Mouse (Mus musculus) spleen, postnatal 36 days (tissue): ENCODE results near the gene Trmt2a.

Experiments used
- DNase-seq, 2 experiments: peaks; one replicate each; pipeline ENCODE4 v3.0.0; 2022; ENCODE audit warnings: low spot score in 2 of 2, mixed read lengths in 1 of 2

Trmt2a gene

DNA sequence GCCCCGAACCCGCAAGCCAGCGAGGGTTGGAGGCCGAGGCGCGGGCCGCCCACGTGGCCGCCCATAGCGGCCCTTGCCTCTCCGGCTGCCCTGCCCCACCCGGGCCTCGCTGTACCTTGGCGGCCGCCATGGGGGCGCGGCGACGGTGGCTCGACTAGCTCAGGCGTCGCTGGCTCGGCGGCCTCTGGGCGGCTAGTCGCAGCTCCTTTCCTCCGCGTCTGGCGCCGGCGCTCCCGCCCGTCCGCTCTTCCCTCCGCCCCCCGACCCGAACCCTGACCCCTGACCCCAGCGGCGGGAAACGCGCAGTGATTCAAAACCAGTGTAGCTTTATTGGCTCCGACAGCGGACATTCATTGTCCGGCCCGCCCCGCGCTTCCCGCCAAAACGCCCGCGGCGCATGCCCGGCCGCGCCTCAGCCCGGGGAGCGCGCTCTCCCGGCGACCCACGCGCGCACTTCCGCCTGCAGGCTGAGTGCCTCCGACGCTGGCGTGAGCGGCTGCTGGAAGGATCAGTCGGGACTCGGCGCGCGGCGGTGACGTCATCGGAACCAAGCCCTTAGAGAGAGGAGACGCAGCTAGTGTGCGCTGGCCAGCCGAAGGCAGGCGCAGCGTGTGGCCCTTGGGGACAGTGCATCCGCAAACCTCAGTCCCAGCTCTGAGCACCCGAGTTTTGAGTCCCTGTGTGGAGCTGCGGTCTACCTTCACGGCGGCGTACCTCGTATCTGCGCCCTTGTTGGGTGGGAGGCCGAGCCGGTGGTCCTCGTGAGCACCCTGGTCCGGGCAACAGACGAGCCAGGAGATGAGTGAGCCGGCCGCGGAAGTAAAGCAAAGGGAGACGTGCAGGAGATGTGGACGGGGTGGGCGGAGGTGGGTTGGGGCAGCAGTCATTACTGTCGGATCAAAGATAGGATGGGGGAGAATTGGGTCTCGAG lies at the start of gene Trmt2a, which contains the start of gene Ranbp1:
Gene Trmt2a, plus strand, starts transcription at position 247 of the 931 bp plus-strand sequence.
Gene Ranbp1, minus strand, starts transcription at position 300 of the 931 bp plus-strand sequence.
- peak; percentile 99 for DNase-seq

DNA sequence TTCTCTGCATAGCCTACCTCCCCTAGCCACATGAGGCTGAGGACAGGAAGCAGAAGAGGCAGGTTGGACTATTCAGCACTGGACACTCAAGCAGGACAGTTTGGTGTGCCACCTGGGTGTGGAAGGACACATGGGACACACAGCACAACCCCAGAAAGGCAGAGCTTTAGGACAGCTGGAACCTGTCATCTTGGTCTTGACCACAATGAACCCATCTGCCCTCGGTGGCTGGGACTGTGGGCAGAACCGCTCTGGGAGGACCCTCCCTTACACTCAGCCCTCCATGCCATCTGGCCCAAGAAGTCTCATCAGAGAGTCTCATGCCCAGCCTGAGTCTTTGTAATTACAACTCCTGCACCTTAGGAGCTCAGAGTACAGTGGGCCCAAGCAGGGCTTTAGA lies 48.4 kb upstream of the Trmt2a start:
- DNase-seq, result no peak

DNA sequence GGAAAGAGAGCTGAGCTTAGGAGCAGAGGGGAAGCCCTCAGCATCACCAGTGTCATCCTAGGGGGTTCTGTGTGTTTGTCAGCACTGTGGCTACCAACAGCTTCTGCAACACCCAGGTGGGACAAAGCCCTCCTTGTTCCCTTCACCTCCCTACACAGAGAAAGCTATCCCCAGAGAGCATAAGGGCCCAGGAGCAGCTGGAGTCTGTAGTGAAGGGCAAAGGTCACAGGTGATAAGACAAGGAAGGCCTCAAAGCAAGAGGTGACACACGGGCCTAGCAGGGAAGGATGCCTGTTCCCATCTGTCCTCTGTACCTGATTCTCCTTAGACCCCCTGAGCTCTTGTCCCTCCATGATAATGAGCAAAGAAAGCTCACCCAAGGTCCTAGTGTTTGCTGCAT lies 46.9 kb upstream of the Trmt2a start:
- DNase-seq, result no peak

DNA sequence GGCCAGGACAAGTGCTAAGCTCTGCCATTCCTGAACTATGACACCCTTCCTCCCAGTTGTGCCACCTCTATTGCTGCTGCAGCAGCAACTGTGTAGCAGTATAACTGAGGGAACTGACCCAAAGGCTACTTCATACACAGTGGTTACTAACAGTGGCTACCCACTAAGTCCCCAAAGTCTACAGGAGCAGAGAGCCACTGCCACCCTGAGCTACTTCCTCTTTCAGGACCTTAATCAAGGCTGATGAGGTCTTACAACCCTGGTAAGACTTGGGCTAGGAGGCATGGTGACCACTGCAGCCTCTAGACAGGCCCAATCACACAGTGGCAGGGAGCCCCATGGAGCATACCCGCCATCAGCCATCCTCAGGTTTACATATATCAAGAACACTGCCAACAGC lies 46.4 kb upstream of the Trmt2a start:
- DNase-seq, result no peak

DNA sequence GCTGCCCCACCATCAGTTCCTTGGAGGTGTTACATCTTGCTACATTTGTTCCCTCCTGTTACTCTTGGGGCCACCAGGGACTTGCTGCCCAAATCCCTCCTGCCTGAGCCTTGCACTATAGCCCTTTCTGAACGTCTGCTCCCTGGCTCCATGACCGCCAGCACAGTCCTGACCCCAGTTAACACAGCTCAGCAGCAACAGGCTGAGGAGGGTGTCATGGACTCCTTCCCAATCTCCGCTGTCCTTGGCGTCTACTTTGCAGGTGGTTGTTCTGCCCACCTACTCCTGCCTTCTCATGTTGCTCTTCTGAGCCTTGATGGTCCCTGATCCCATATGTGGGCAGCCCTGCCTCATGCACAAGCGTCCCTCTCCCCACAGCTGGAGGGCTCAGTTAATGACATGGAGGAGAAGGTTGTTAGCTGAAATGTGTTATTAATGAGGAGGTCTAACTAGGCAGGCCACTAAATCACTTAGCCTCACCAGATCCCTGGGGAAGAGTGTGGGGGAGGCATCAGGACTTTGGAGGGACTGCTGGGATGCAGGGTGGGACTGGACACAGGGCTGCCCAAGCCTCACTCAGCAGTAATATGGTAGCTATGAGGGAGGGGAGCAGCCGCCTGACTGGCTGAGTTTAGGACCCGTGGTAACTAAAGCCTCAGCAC lies 44.9 kb upstream of the Trmt2a start:
- no peak for DNase-seq

DNA sequence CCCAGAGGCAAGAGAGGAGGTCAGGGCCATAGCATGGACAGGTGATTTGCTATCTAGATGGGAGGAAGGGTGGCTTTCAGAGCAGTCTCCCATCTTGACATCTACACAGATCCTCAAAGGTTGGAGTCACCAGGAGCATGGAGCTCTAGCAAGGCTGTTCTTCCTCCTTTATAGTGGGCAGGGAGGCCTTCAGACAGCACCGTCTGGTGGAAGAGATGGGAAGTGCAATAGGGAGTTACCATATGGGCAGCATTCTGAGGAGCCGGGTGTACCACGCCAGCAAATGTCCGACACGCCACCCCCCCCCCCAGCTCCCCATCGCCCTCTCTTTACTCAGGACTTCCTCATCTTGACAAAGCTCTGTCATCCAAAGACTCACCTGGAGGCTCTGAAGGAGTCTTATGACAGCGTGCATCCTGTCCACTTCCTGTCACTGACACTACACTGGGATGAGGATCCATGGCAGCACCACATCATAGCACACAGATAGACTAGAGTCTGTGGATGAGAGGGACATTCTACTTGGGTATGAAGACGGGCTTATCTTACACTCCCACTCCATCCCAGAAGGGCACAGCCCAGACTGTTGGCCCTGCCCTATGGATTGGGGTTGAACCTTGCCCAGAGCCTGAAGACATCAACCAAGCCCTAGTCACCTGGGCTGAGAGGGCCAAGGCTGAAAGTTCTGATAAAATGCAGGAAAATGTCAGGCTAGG lies 37.6 kb upstream of the Trmt2a start:
- peak; percentile 30 to 49 for DNase-seq

DNA sequence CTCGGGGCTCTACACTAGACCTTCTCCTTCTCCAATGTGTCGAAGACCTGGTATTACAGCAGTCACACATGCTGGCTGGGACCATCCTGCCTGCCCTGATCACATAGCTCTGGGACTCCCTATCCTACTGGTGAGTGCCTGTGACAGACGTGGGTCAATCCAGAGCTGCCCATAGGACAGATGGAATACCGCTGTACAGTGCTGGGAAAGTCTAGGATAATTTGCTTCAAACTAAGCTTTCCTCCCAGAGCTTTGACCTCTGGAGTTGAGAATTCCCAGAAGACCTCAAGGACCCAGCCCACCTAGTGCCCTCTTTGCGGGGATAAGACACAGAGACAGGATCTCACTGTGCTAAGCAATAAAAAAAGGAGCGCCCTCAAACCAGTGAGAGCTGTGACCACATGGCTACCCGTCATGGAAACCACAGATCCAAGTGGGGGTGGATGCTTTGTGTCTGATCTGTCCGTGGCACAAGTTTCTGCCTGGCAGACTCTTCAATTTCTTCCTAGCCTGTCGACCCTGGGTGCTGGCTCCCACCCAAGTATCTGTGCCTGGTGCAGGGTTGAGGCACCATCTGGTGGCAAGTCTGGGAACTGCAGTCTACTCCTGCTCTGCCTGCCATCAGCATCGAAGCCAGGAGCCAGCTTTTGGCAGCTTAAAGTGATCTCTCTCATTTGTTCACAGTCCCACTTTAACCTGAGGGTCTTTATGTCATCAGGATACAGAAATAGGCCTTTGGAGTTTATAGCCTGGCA lies 36.9 kb upstream of the Trmt2a start:
- DNase-seq, result peak; percentile 54 to 57

DNA sequence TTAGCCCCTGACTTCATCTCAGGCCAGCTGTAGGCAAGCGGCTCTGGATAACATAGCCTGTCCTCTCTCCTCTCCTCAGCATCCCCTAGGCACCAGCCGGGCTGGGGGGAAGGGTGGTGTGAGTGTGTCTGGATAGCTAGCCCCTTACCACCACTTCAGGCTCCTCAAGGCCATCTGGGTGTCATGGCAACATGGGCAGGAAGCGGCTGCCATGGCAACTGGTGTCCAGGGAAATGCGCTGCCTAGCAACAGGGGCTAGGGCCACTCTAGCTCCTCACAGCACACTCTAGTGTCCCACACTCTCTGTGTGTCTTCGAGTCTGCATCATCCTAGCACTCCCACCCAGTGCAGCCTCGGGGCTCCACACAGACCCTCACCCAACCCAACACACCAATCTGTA lies 34.8 kb upstream of the Trmt2a start:
- no peak for DNase-seq

DNA sequence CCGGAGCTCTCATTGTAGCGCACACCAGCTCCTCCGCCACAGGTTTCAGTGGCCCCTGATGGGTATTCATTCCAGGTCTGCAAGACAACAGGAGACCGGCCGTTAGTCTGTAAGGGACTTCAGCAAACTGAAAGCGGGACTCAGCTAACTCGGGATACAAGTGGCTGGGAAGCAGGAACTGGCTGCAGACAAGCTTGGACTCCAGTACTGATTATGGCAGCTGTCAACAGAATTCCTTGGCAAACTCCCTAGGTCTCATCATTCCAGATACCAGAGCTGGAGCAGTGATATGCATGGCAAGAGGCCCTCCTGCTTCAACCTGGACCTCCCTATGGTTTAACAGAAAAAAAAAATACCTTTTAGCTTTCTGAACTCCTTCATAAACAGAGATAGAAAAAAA lies 33.6 kb upstream of the Trmt2a start:
- no peak for DNase-seq

DNA sequence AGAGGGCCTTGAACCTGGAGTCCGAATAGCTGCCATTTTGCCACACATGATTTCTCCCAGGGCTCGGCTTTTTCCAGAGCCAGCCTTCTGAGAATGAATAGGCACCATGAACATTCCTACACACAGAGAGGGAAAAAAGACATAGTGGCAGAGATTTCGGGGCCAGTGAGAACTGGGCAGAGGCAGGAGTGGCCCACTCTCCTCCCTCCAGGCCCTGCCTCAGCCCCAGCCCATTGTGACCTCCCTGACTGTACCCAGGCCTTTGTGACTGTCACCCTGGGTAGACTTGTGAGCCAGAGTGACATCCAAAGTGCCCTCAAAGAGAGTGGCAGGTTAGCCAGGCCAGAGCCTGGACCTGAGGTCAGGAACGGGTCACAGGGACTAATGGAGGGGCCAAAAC lies 30.9 kb upstream of the Trmt2a start, which contains the start of gene Ccdc188:
Gene Ccdc188, plus strand, starts transcription at position 301 of the 400 bp plus-strand sequence.
- DNase-seq, result no peak

DNA sequence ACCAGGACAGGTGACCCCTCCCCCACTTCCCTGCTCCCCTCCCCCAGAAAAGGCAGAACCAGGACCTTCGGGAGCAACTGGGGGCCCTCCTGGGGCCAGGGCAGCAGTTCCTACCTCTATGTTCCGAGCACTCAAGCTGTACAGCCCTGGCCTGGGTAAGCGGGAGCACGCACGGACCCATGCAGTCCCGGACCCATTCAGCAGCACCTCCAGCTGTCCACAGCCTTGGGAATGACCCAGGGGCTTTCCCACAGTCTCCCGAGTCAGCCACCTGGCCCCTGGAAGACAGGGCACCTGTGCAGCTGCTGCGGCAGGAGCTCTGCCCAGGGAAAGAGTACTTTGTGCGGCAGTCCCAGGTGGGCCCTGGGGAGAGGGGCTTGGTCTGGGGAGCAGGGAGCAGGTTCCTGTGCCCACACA lies 29.9 kb upstream of the Trmt2a start:
- DNase-seq, result no peak

DNA sequence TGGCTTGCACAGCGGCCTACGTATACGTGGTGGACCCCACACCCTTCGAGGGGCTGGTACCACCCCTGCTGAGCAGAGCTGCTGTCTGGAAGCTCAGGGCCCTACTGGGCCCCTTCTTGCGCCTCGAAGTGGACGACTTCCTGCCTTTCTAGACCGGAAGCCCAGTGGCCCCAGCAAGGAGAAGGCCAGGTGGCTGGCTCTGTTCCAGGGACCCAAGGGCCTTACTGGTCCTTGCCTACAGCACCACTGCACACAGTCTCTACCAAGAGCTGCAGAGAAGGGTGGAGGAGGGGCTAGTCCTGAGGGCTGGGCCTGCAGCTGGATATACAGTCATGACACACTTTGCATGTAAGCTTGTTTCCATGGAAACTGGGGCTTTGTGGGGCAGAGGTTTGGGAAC lies 28.5 kb upstream of the Trmt2a start:
- no peak for DNase-seq

DNA sequence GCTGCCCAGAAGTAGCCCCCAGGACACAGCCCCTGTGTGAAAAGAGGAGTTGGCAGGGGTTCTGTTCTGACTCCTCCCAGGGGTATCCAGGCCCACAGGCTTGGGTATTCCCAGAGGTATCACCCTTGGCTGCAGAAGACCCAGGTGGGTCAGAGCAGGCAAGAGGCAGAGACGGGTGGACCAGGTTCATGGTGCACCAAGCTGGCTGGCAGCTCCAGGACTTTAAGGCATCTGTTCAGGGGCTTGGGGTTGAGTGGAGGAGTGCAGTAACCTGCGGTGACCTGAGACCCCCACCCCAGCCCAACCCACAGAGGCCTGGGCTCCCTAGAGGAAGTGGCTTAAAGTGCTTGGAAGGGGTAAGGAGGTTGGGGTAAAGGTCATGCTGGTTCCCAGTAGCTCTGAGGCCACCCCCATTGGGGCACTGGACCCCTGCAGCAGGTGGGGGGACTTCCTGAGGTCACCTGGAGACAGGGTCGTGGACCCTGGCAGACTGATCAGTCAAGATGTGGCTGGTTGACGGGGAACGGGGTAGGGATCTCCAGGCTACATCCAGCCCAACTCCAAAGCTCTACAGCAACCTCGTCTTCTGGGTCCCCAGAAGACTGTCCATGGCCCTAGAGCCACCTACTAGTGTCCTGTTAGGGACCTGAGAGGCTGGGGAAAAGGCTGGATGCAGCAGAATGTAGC lies 27.5 kb upstream of the Trmt2a start:
- DNase-seq, result no peak

DNA sequence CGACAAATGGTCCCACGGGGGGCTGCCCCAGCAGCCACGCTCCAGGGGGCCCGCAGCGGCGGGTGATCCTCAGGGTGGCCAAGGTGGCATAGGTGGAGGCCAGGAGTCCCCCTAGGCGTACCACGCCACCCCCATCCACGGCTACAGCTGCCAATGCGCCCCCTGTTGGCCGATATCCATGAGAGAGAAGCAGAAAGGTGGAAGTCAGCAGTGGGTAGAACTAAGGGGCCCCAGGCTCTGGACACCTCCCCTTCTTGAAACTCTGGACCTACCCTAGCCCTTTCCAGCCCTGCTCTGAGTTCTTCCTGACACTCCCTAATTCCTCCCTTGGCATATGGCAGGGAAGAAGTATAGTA lies 27.0 kb upstream of the Trmt2a start:
- no peak for DNase-seq

DNA sequence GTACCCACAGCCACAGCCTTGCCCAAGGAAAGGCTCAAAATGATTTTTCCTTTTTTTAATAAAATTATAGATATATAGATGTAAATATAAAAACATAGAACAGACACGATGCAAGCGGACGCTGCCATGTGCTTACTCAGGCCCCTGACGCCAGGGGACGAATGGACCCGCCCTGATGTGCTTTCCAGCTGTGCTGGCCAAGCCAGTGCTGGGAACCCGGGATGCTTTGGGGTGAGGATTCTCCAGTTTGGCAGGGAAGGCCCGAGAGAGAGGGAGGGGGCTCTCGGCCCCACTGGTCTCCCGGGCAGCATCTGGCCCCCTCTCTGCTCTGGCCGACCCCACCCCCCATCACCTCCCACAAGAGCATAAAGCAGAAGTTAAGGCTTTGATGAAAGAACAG lies 26.3 kb upstream of the Trmt2a start:
- no peak for DNase-seq

DNA sequence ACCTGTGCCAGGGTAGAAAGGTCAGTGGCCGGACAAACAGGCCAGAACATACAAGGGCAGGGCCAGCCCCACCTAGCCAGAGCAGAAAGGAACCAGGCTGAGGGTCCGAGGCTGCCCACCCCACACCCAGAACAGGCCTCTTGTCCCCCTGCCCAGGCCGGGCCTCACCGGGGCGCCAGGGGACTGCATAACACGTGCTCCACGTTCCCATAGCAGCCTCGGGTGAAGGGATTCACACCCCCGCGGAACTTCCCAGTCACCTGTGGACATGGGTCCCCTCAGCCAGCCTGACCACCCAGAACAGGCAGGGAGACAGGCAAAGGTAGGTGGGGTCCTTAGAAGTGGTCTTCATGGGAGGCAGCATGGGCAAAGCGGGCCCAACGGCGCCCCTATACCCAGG lies 21.3 kb upstream of the Trmt2a start:
- no peak for DNase-seq

DNA sequence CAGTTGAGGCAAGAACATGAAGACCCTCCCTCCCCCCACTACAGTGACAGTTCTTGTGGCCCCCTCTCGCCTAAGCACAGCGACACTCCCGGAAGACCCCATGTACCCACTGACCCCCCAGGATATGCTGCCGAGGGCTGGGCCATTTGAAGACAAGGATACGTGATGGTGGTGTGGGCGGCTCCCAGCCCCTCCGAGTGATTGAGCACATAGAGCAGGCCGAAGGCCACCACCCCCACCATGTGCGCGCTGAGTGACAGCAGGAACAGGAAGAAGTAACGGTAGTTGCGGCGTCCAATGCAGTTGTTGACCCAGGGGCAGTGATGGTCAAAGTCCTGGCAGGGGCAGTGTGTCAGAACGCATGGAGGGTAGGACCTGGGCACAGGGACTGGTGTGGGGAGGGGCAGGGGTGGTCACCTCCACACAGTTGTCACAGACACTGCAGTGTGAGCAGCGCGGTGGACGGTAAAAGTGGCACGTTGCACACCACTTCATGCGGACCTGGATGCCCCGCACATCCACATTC lies 20.5 kb upstream of the Trmt2a start:
- no peak for DNase-seq

DNA sequence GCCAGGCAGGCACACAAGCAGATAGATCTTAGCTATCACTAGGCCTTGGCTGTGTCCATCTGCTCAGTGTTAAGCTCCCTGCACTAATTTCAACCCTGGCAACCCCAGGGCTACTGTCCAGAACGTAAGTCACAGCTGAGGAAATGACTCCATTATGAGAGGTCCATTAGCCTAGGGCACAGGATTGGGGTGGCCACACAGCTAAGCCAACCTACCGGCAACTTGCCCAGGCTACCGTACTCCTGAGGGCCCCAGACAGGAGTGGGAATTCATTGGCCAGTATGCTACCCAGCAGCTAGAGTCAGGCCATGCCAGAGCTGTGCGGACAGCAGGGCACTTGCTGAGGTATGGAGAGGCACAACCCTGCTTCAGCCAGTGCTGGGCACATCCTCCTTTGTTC lies 19.6 kb upstream of the Trmt2a start:
- DNase-seq, result no peak

DNA sequence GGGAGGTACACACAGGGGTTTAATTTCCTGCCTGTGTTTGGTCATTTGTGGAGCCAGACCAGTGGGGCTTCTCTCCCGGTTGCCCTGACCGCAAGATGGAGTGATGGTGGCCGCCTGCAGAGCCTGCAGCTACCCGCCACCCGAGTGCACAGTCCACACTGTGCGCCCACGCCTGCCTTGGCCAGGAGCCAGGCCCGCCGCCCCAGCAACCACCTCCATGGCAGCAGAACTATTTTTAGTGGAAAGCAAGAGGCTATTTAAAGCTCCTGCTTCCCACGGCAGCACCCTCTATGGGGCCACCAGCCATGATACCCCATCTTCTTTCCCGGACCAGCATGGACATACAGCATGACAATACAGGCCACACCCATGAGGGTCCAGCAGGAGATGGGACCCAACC lies 18.9 kb upstream of the Trmt2a start:
- DNase-seq, result no peak

DNA sequence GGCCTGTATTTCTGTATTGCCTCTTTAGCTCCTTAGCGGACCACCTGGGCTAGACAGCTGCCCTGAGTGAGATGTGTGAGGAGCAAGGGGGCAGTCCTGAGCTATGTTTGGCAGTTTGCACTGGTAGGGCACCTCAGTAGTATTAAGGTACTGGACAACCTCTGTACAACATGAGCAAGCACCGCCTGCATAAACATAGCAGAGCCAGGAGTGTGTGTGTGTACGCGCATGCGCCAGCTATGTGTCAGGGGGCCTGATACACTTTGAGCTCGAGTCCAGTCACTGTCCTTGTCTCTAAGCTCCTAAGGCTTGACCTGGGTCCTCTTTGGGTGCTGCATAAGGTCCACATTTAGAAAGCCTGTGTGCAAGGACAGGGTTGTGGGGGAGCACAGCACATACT lies 17.9 kb upstream of the Trmt2a start:
- no peak for DNase-seq

DNA sequence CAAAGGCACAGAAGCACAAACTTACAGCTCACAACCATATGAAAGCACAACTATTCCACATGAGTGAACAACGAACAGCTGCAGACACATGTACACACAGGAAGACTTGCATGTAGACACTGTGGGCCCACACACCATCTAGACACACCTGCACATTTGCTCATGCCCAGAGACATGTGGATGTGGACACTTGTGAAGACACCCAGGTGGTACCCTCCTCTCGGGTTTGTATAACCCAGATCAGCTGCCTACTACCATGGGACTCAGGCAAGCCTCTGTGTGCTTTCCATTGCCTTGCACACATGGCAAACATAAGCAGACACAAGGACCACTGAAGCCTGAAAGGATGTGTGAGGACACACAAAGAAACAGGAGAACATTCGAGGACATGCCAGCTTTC lies 17.4 kb upstream of the Trmt2a start:
- DNase-seq, result no peak
